Comparison of ENCODE assay signal across 24 mouse cellular contexts in genomic region chr4:128091938-128092337, GRCm38 (mm10).
"Had no signal": no experiment of that assay in that cellular context is flagged by ENCODE, and none has a peak within 500 bp of the region (broad histone marks: within the 10 kb centered on the region; RNA-seq: fewer than 3 reads in every experiment).

No protein-coding gene starts in this region.

- H3K4me1 ChIP-seq: intestine, embryonic 15.5 days; megakaryocyte, embryonic 14.5 days had no signal

- H3K36me3 ChIP-seq: intestine, embryonic 15.5 days; limb, embryonic 12.5 days; limb, embryonic 15.5 days; midbrain, embryonic 10.5 days; midbrain, embryonic 13.5 days; neural tube, embryonic 13.5 days had no signal

- ATAC-seq: intestine, embryonic 15.5 days; liver, postnatal 0 days; lung, postnatal 0 days; midbrain, embryonic 13.5 days; midbrain, embryonic 16.5 days had no signal

- H3K4me3 ChIP-seq: intestine, embryonic 15.5 days; limb, embryonic 12.5 days; limb, embryonic 15.5 days; megakaryocyte, embryonic 14.5 days; midbrain, embryonic 10.5 days; midbrain, embryonic 13.5 days; myocyte; neural tube, embryonic 13.5 days had no signal

- H3K9me3 ChIP-seq: intestine, embryonic 15.5 days; limb, embryonic 12.5 days; limb, embryonic 15.5 days; midbrain, embryonic 10.5 days; midbrain, embryonic 13.5 days; neural tube, embryonic 13.5 days had no signal

- H3K27me3 ChIP-seq: intestine, embryonic 15.5 days; limb, embryonic 12.5 days; limb, embryonic 15.5 days; megakaryocyte, embryonic 14.5 days; midbrain, embryonic 13.5 days; neural tube, embryonic 13.5 days had no signal

- H3K4me2 ChIP-seq: intestine, embryonic 15.5 days; limb, embryonic 12.5 days; limb, embryonic 15.5 days; liver, embryonic 11.5 days; lung, embryonic 14.5 days; midbrain, embryonic 13.5 days; neural tube, embryonic 13.5 days had no signal

- DNase-seq: kidney, adult 11 months; kidney, adult 8-10 months; kidney, postnatal 14 days; left cerebral cortex, postnatal 4 days; liver, postnatal 0 days; lung, embryonic 14.5 days; retina, postnatal 1 day; thymus, adult 2 months; thymus, postnatal 14 days; thymus, postnatal 4 days had no signal

- H3K27ac ChIP-seq: intestine, embryonic 15.5 days; limb, embryonic 12.5 days; limb, embryonic 15.5 days; liver, embryonic 14.5 days; macrophage; midbrain, embryonic 10.5 days; midbrain, embryonic 13.5 days; neural tube, embryonic 13.5 days; stomach, postnatal 0 days had no signal

- H3K9ac ChIP-seq: intestine, embryonic 15.5 days; limb, embryonic 12.5 days; limb, embryonic 15.5 days; liver, embryonic 14.5 days; liver, postnatal 0 days; lung, embryonic 14.5 days; midbrain, embryonic 13.5 days; neural tube, embryonic 13.5 days had no signal
